Mouse (Mus musculus): Measurements from ENCODE around the gene Mpeg1. TPM values are rescaled to one million over a fixed set of nuclear protein-coding genes. Genes with fewer than 3 reads are reported as not detected.

Gene Mpeg1
- total RNA-seq, 2 experiments from 2014 or later, result 543 to 1,137 TPM

- ATAC-seq (ENCODE audit: poor library complexity, severe bottlenecking), result no peak
These were observed 29.3 kb downstream of the Mpeg1 start for GRCm38 (mm10) chr19:12489675-12490570.

- ATAC-seq (ENCODE audit: poor library complexity, severe bottlenecking), result no peak
These were observed 31.1 kb downstream of the Mpeg1 start for GRCm38 (mm10) chr19:12491636-12492035.

DNA sequence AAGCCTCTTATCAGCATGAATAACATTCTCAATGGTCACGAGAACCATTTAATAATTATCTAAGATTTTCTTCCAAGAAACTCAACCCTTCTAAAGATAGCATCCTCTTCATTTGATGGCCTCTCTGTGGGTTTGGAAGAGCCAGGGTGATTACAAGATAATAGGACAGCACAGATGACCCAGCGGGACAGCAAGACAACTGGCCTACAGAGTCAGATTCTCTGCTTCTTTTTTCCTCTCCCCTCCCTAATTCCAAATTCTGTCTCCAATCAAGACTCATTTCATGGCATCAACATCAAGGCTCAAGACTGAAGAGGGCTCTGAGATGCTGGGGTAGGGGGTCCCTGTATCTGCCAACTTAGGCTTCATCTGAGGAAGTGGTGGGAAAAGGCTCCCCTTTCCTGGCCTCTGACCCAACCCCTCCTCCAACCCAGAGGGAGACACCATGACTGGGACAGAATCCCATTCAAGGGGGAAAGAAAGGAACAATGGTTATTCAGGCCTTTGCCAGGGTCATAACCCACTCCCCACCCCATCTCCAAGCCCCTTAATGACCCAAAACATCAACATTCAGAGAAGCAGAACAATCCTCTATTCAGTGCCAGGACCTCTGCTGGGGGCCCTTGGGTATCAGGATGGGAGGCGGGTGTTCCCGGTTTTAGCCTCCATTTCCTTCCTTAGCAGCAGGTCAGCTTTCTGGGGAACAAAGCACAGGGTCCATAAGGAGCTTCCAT, 33.0 kb downstream of the Mpeg1 start:
- no peak for ATAC-seq (ENCODE audit: poor library complexity, severe bottlenecking)

- no peak for ATAC-seq (ENCODE audit: poor library complexity, severe bottlenecking)
These were observed 33.5 kb downstream of the Mpeg1 start for GRCm38 (mm10) chr19:12494187-12494458.

GRCm38 (mm10) chr19:12494972-12495535, 34.5 kb downstream of the Mpeg1 start:
- no peak for ATAC-seq (ENCODE audit: poor library complexity, severe bottlenecking)

DNA sequence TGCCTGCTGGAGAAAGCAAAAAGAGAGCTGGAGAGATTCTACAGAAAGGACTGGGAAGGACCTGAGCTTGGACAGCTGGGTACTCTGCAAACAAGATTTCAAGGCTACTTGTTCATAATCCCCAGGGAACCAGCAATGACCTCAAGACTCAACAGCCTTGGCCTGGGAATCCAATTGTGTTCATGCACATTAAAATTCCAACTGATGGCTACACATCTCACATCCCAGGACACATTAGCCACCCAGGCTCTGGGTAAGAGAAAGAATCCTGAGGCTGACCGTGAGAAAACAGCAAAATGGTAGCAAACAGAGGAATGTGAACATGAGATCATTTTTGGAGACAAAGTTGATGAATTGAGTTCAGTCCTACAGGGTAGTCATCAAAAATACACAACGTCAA, 35.7 kb downstream of the Mpeg1 start:
- ATAC-seq (ENCODE audit: poor library complexity, severe bottlenecking), result no peak

- ATAC-seq (ENCODE audit: poor library complexity, severe bottlenecking), result no peak
These were observed 37.3 kb downstream of the Mpeg1 start for GRCm38 (mm10) chr19:12497909-12498308.

GRCm38 (mm10) chr19:12498321-12498720, 37.7 kb downstream of the Mpeg1 start:
- no peak for ATAC-seq (ENCODE audit: poor library complexity, severe bottlenecking)

DNA sequence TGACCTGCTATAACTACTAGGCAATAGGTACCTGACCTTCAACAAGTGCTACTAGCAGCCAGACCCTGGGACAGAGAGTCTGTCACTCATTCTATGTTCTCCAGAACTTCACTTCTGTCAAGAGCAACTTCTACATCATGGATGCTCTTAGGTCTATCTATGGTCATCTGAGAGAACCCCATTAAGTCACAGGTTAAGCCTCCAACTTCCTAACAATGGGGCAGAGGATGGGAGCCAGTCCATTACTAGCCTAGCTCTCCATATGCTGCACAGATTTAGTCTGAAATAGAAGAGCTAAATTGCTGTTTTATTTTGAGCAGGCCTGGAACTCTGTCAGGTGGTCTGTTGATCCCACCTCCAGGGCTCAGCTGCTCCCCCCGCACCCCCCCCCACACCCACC, 38.4 kb downstream of the Mpeg1 start:
- ATAC-seq (ENCODE audit: poor library complexity, severe bottlenecking), result no peak

DNA sequence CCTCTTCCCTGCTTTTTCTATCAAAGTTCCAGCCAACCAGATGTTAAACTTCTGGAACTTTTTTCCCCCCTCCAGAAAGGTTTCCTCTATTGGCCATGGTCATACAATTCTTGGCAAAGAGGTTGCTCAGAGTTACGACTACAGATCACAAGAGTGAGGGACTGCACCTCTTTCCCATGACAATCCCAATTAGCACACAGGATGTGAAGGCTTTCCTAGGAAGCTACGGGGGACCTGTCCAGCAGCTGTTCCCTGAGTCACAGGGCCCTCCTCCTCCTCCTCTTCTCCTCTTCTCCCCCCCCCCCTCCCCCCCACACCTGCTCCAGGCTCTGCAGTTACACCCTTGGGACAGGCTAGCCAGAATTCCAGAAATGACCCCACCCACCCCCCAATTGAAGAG, 38.9 kb downstream of the Mpeg1 start:
- ATAC-seq (ENCODE audit: poor library complexity, severe bottlenecking), result no peak

DNA sequence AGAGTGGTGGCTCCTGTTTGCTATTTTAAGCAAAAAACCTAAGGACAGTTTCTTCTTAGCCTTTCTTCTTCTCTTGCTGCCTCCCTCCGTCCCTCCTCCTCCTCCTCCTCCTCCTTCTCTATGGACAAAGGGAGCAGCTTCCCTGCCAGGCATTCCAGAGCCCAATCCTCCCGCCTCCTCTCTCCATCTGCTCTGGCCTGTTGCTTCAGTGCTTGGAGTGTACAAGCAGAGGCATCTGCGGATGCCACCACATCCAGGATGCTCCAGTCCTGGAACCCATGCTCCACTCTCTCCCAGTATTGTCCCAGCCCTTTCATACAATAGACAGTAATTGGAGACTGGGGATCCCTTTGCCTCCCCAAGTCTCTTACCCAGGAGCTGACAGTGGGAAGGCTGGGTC, 39.5 kb downstream of the Mpeg1 start:
- ATAC-seq (ENCODE audit: poor library complexity, severe bottlenecking), result no peak

GRCm38 (mm10) chr19:12500881-12501311, 40.3 kb downstream of the Mpeg1 start:
- ATAC-seq (ENCODE audit: poor library complexity, severe bottlenecking), result peak; percentile 27

- peak; percentile 91 for ATAC-seq (ENCODE audit: poor library complexity, severe bottlenecking)
These were observed 41.1 kb downstream of the Mpeg1 start, which contains the start of gene Dtx4 for GRCm38 (mm10) chr19:12501370-12502347. Gene Dtx4, minus strand, starts transcription at chr19:12501454.

- no peak for ATAC-seq (ENCODE audit: poor library complexity, severe bottlenecking)
These were observed 42.2 kb downstream of the Mpeg1 start for GRCm38 (mm10) chr19:12502756-12503155.

- ATAC-seq (ENCODE audit: poor library complexity, severe bottlenecking), result peak; percentile 67
These were observed 54.0 kb downstream of the Mpeg1 start for GRCm38 (mm10) chr19:12514621-12515020.

Other genes starting within 250 kb of the Mpeg1 start
- not detected in 2 replicates for gene Olfr1432, start 228.2 kb upstream of the Mpeg1 start, total RNA-seq (2015)
- gene Olfr1432, start 228.2 kb upstream of the Mpeg1 start, total RNA-seq (2017), result not detected in 2 replicates
- not detected in 2 replicates for gene Olfr262, start 219.1 kb upstream of the Mpeg1 start, total RNA-seq (2015)
- not detected in 2 replicates for gene Olfr262, start 219.1 kb upstream of the Mpeg1 start, total RNA-seq (2017)
- gene Olfr235, start 199.7 kb upstream of the Mpeg1 start, total RNA-seq (2015), result not detected in 2 replicates
- gene Olfr235, start 199.7 kb upstream of the Mpeg1 start, total RNA-seq (2017), result not detected in 2 replicates
- not detected in 2 replicates for gene Olfr1434, start 180.9 kb upstream of the Mpeg1 start, total RNA-seq (2015)
- gene Olfr1434, start 180.9 kb upstream of the Mpeg1 start, total RNA-seq (2017), result not detected in 2 replicates
- not detected in 2 replicates for gene Olfr1436, start 161.6 kb upstream of the Mpeg1 start, total RNA-seq (2015)
- gene Olfr1436, start 161.6 kb upstream of the Mpeg1 start, total RNA-seq (2017), result not detected in 2 replicates
- gene Olfr1437, start 135.7 kb upstream of the Mpeg1 start, total RNA-seq (2015), result not detected in 2 replicates
- gene Olfr1437, start 135.7 kb upstream of the Mpeg1 start, total RNA-seq (2017), result not detected in 2 replicates
- not detected in 2 replicates for gene Olfr1438-ps1, start 124.9 kb upstream of the Mpeg1 start, total RNA-seq (2015)
- gene Olfr1438-ps1, start 124.9 kb upstream of the Mpeg1 start, total RNA-seq (2017), result not detected in 2 replicates
- gene Olfr1440, start 73.5 kb upstream of the Mpeg1 start, total RNA-seq (2015), result not detected in 2 replicates
- gene Olfr1440, start 73.5 kb upstream of the Mpeg1 start, total RNA-seq (2017), result not detected in 2 replicates
- gene Olfr1441, start 43.3 kb upstream of the Mpeg1 start, total RNA-seq (2015), result not detected in 2 replicates
- not detected in 2 replicates for gene Olfr1441, start 43.3 kb upstream of the Mpeg1 start, total RNA-seq (2017)
- not detected in 2 replicates for gene Pfpl, start 32.9 kb upstream of the Mpeg1 start, total RNA-seq (2015)
- gene Pfpl, start 32.9 kb upstream of the Mpeg1 start, total RNA-seq (2017), result not detected in 2 replicates
- gene Dtx4, start 40.7 kb downstream of the Mpeg1 start, total RNA-seq (2015), result 7.3 and 9.9 TPM in 2 replicates
- gene Dtx4, start 40.7 kb downstream of the Mpeg1 start, total RNA-seq (2017), result 8.3 and 9.0 TPM in 2 replicates
- gene Fam111a, start 85.0 kb downstream of the Mpeg1 start, total RNA-seq (2015), result 308 and 344 TPM in 2 replicates
- 409 TPM in 2 replicates for gene Fam111a, start 85.0 kb downstream of the Mpeg1 start, total RNA-seq (2017)
- not detected in 2 replicates for gene Gm4952, start 139.2 kb downstream of the Mpeg1 start, total RNA-seq (2015)
- gene Gm4952, start 139.2 kb downstream of the Mpeg1 start, total RNA-seq (2017), result not detected in 2 replicates
- gene Glyat, start 172.5 kb downstream of the Mpeg1 start, total RNA-seq (2015), result not detected in 2 replicates
- gene Glyat, start 172.5 kb downstream of the Mpeg1 start, total RNA-seq (2017), result not detected in 2 replicates
- not detected in 2 replicates for gene Olfr1442, start 209.7 kb downstream of the Mpeg1 start, total RNA-seq (2015)
- not detected in 2 replicates for gene Olfr1442, start 209.7 kb downstream of the Mpeg1 start, total RNA-seq (2017)
- not detected in 2 replicates for gene Olfr1443, start 217.3 kb downstream of the Mpeg1 start, total RNA-seq (2015)
- gene Olfr1443, start 217.3 kb downstream of the Mpeg1 start, total RNA-seq (2017), result not detected in 2 replicates
- not detected in 2 replicates for gene Keg1, start 235.0 kb downstream of the Mpeg1 start, total RNA-seq (2015)
- gene Keg1, start 235.0 kb downstream of the Mpeg1 start, total RNA-seq (2017), result not detected in 2 replicates

All from megakaryocyte, adult 5-6 weeks (primary cell).